Mouse (Mus musculus): Measurements from ENCODE around the gene Med31. TPM values are rescaled to one million over a fixed set of nuclear protein-coding genes. Genes with fewer than 3 reads are reported as not detected.
A peak's percentile ranks its signal among the peaks of the same experiment; 100 is the strongest.

Med31 gene
- polyA plus RNA-seq, 1 experiment from 2014 or later: 16.7 TPM

GRCm38 (mm10) chr11:72224865-72225264 is 9.5 kb upstream of the Med31 start:
- WGBS (ENCODE audit: insufficient replicate concordance): 17% methylated on average over 5 of the region's 5 CpGs

GRCm38 (mm10) chr11:72223414-72223813 is 8.0 kb upstream of the Med31 start:
- H3K27ac ChIP-seq: no peak overlapping the region
- H3K9ac ChIP-seq: no peak overlapping the region
- no peaks in the 10 kb centered on the region for H3K4me1 ChIP-seq
- WGBS (ENCODE audit: insufficient replicate concordance): 62% methylated on average over 4 of the region's 4 CpGs
- H3K27me3 ChIP-seq (replicated peaks): peaks cover 7% of the 10 kb centered on the region; the same call in 1 of the 2 replicates
- no peaks in the 10 kb centered on the region for H3K9me3 ChIP-seq (replicated peaks)
- no peak overlapping the region for H3K4me3 ChIP-seq
- no peak overlapping the region for H3K4me2 ChIP-seq
- ATAC-seq: no peak
- H3K36me3 ChIP-seq: no peaks in the 10 kb centered on the region

More at GRCm38 (mm10) chr11:72224865-72225264, 9.5 kb upstream of the Med31 start:
- Histone ChIP-seq H3K9ac (no peak overlapping the region), H3K4me1 (no peaks in the 10 kb centered on the region), H3K4me2 (no peak overlapping the region), H3K4me3 (no peak overlapping the region), H3K27ac (no peak overlapping the region), H3K9me3 (replicated peaks) (no peaks in the 10 kb centered on the region), H3K27me3 (replicated peaks) (peaks cover 11% of the 10 kb centered on the region; the same call in 1 of the 2 replicates), H3K36me3 (no peaks in the 10 kb centered on the region)
- no peak for ATAC-seq

GRCm38 (mm10) chr11:72221278-72221677 is 5.9 kb upstream of the Med31 start:
- 14% methylated on average over 6 of the region's 6 CpGs for WGBS (ENCODE audit: insufficient replicate concordance)

GRCm38 (mm10) chr11:72217116-72217515 is 1.7 kb upstream of the Med31 start:
- no peak overlapping the region for H3K27ac ChIP-seq
- peaks cover 15% of the 10 kb centered on the region for H3K4me1 ChIP-seq
- 77% methylated on average over 5 of the region's 5 CpGs for WGBS (ENCODE audit: insufficient replicate concordance)
- no peak overlapping the region for H3K9ac ChIP-seq
- H3K9me3 ChIP-seq (replicated peaks): no peaks in the 10 kb centered on the region
- no peak overlapping the region for H3K4me3 ChIP-seq
- H3K4me2 ChIP-seq: no peak overlapping the region
- ATAC-seq: no peak
- H3K27me3 ChIP-seq (replicated peaks): no peaks in the 10 kb centered on the region
- peaks cover 6% of the 10 kb centered on the region for H3K36me3 ChIP-seq

More at GRCm38 (mm10) chr11:72221278-72221677, 5.9 kb upstream of the Med31 start:
- Histone ChIP-seq H3K4me1 (0 out of 2 replicates have a peak, but pooled peaks cover under 1% of the 10 kb centered on the region), H3K9me3 (replicated peaks) (no peaks in the 10 kb centered on the region), H3K27me3 (replicated peaks) (no peaks in the 10 kb centered on the region), H3K4me3 (no peak overlapping the region), H3K27ac (no peak overlapping the region), H3K36me3 (no peaks in the 10 kb centered on the region), H3K4me2 (no peak overlapping the region), H3K9ac (no peak overlapping the region)
- peak; percentile 32; the same call in 1 of the 2 replicates for ATAC-seq

DNA sequence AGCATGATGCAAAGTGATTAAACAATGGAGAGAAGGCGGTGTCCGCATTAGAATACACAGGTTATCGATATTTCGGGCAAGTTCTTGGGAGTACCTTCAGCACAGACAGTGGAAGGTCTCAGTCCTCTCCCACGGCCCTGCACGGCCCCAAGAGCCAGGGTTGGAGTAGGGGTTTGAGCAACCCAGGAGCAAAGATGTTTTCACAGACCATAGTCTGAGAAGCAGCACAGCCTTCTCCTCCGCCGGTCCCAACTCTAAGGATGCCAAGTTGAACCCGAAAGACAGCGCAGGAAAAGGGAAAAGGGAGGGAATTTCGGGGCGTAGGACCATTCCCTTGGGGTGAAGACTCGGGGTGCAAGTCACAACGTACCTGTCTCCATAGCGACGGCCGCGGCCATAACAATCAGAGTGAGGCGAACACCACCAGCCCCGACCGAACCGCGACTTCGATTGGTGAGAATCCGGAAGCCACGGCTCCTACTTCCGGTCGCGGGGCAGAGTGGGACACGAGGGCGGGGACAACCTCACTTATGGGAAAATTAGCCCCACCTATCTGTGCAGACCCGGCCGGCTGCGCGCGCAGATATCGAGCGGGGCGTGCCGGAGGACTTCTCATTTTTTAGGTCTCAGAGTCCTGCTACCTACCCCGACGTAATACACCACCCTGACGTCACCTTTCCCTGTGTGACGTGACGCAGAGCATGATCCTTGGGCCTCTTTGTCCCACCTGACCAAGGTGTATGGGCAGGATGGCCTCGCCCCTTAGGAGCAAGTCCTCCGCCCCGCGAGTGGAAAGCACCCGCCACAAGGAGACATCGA is 592 bp downstream of the Med31 start:
- under 1% methylated on average over 51 of the region's 51 CpGs for WGBS (ENCODE audit: insufficient replicate concordance)
- peak; percentile 97 for ATAC-seq

GRCm38 (mm10) chr11:72207834-72208377 is 7.5 kb downstream of the Med31 start:
- 11% methylated on average over 17 of the region's 17 CpGs for WGBS (ENCODE audit: insufficient replicate concordance)
- peak overlapping the region; percentile 86 for H3K9ac ChIP-seq
- H3K27ac ChIP-seq: peak overlapping the region; percentile 59
- H3K4me2 ChIP-seq: peak overlapping the region; percentile 88
- H3K4me1 ChIP-seq: peaks cover 34% of the 10 kb centered on the region
- no peaks in the 10 kb centered on the region for H3K27me3 ChIP-seq (replicated peaks)
- H3K36me3 ChIP-seq: peaks cover 38% of the 10 kb centered on the region
- ATAC-seq: no peak
- no peaks in the 10 kb centered on the region for H3K9me3 ChIP-seq (replicated peaks)
- H3K4me3 ChIP-seq: peak overlapping the region; percentile 94

More for the DNA sequence above, 592 bp downstream of the Med31 start:
- Histone ChIP-seq H3K27ac (peak overlapping the region; percentile 71), H3K9ac (peak overlapping the region; percentile 80), H3K4me2 (peak overlapping the region; percentile 98), H3K4me1 (peaks cover 15% of the 10 kb centered on the region), H3K36me3 (peaks cover 30% of the 10 kb centered on the region), H3K27me3 (replicated peaks) (no peaks in the 10 kb centered on the region), H3K4me3 (peak overlapping the region; percentile 91), H3K9me3 (replicated peaks) (no peaks in the 10 kb centered on the region)

- Histone ChIP-seq H3K27ac (peak within 1 kb of the TSS; percentile 59), H3K27me3 (replicated peaks) (no peaks in the 10 kb centered on the region), H3K4me2 (peak within 1 kb of the TSS; percentile 88), H3K4me1 (peaks cover 34% of the 10 kb centered on the region), H3K9me3 (replicated peaks) (no peaks in the 10 kb centered on the region), H3K4me3 (peak within 1 kb of the TSS; percentile 94), H3K9ac (peak within 1 kb of the TSS; percentile 86), H3K36me3 (peaks cover 34% of the 10 kb centered on the region)
- under 1% methylated on average over 42 of the region's 42 CpGs for WGBS (ENCODE audit: insufficient replicate concordance)
- ATAC-seq: peak; percentile 95
These were observed 8.1 kb downstream of the Med31 start, which contains the start of the genes 4933427D14Rik and Txndc17 for GRCm38 (mm10) chr11:72207204-72207833. Gene 4933427D14Rik, minus strand, starts transcription at chr11:72207459. Gene Txndc17, plus strand, starts transcription at chr11:72207547.

DNA sequence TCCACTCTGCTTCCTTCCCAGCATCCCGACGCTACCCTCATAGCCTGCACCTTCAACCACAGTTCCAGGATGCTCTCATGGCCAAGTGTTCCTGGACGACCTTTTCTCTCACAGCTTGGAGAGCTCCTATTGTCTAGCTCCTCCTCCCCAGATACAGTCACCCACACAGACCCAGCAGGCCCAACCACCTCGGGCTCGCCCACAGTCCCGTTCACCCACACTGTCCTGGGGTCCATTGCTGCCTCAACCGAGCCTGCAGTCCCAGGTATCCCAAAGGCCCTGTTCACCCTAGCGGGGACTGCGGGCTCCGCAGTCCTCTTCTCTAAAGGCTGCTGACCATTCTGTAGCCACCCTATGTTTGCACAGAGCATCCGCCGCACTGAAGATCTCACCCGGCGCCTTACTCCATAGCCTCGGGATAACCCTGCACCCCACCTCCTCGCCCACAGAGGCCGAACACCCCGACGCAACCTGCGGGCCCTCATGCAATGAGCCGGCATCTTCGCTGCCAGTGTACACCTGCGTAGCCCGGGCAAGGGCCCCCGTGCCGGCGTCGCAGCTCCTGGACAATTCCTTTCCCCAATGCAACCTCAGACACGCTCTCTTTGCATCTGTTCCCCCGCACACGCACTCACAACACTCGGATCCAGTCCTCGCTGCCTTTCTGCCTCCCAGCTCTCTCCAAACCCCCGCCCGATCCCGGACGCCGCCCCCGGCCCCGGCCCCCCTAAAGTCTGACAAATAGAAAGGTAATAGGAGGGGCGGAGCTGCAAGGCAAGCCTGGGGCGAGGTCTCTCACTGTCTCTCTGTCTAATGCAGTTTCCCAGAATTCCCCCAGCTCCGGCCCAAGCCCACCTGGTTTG is 8.8 kb downstream of the Med31 start, which contains the start of gene Gm43951:
Gene Gm43951 (minus strand): TSS at position 500 of the 863 bp plus-strand sequence.
- ATAC-seq: peak; percentile 44

DNA sequence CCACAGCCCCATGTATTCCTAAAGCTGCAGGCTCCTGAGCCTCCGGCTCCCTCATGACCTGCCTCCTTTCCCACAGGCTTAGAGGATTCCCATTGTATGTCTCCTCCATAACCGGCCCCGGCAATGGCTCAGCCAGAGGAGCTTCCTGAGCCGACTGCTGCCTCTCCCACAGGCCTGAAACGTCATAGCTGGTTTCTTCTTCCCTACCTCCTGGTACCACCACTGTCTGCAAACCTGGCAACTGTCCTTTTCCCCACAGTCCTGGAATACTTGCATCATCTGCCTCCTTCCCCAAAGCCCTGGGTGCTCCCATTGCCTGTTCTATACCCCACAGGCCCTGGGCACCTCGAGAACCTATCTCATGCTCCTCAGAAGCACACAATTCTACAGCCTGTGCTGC is 10.1 kb downstream of the Med31 start:
- Histone ChIP-seq H3K27ac (no peak overlapping the region), H3K27me3 (replicated peaks) (no peaks in the 10 kb centered on the region), H3K36me3 (peaks cover 28% of the 10 kb centered on the region), H3K4me3 (no peak overlapping the region), H3K4me2 (peak overlapping the region; percentile 88; the same call in 1 of the 2 replicates), H3K9me3 (replicated peaks) (no peaks in the 10 kb centered on the region), H3K9ac (no peak overlapping the region), H3K4me1 (peaks cover 34% of the 10 kb centered on the region)
- 82% methylated on average over 6 of the region's 6 CpGs for WGBS (ENCODE audit: insufficient replicate concordance)
- no peak for ATAC-seq

More for the DNA sequence above, 8.8 kb downstream of the Med31 start, which contains the start of gene Gm43951:
- peak within 1 kb of the TSS; percentile 94 for H3K4me3 ChIP-seq
- H3K4me1 ChIP-seq: peaks cover 34% of the 10 kb centered on the region
- peaks cover 34% of the 10 kb centered on the region for H3K36me3 ChIP-seq
- 3% methylated on average over 43 of the region's 43 CpGs for WGBS (ENCODE audit: insufficient replicate concordance)
- no peaks in the 10 kb centered on the region for H3K9me3 ChIP-seq (replicated peaks)
- H3K27me3 ChIP-seq (replicated peaks): no peaks in the 10 kb centered on the region
- H3K4me2 ChIP-seq: peak within 1 kb of the TSS; percentile 88
- H3K27ac ChIP-seq: peak within 1 kb of the TSS; percentile 59
- peak within 1 kb of the TSS; percentile 86 for H3K9ac ChIP-seq

- Histone ChIP-seq H3K27me3 (replicated peaks) (no peaks in the 10 kb centered on the region), H3K9ac (no peak overlapping the region), H3K4me1 (peaks cover 30% of the 10 kb centered on the region), H3K36me3 (peaks cover 24% of the 10 kb centered on the region), H3K4me2 (no peak overlapping the region), H3K4me3 (no peak overlapping the region), H3K27ac (no peak overlapping the region), H3K9me3 (replicated peaks) (no peaks in the 10 kb centered on the region)
- ATAC-seq: no peak
- WGBS (ENCODE audit: insufficient replicate concordance): 76% methylated on average over 1 of the region's 1 CpGs
These were observed 12.0 kb downstream of the Med31 start for GRCm38 (mm10) chr11:72203440-72203839.

- H3K9ac ChIP-seq: no peak overlapping the region
- no peak overlapping the region for H3K4me2 ChIP-seq
- no peak overlapping the region for H3K27ac ChIP-seq
- no peaks in the 10 kb centered on the region for H3K4me1 ChIP-seq
- 81% methylated on average over 8 of the region's 8 CpGs for WGBS (ENCODE audit: insufficient replicate concordance)
- no peaks in the 10 kb centered on the region for H3K9me3 ChIP-seq (replicated peaks)
- no peak overlapping the region for H3K4me3 ChIP-seq
- peaks cover 48% of the 10 kb centered on the region for H3K36me3 ChIP-seq
- no peak for ATAC-seq
- H3K27me3 ChIP-seq (replicated peaks): no peaks in the 10 kb centered on the region
These were observed 18.9 kb downstream of the Med31 start for GRCm38 (mm10) chr11:72196506-72196905.

Measured in liver, embryonic 12.5 days (tissue).